Mouse (Mus musculus) T-helper 2 cell (primary cell): ENCODE measurements around the gene Klhl29.

ENCODE experiments used
- in situ Hi-C: fragments of 300-600 bp; cut with MboI, MseI; formaldehyde crosslinking; loops from one replicate; pipeline ENCODE4 v1.15.1; 2025; ENCODE audit warnings: high pct_unique_total_duplicates

Gene Klhl29

GRCm38 (mm10) chr12:5223595-5223994, 151.9 kb downstream of the Klhl29 start:
- in situ Hi-C loops: no loop called here

- in situ Hi-C loops: no loop called here
These were observed 152.9 kb downstream of the Klhl29 start for GRCm38 (mm10) chr12:5222439-5223202.

- in situ Hi-C loops: no loop called here
These were observed 155.4 kb downstream of the Klhl29 start for GRCm38 (mm10) chr12:5219913-5220575.

GRCm38 (mm10) chr12:5215836-5216747, 159.4 kb downstream of the Klhl29 start:
- in situ Hi-C loops: no loop called here

- in situ Hi-C loops: no loop called here
These were observed 161.2 kb downstream of the Klhl29 start for GRCm38 (mm10) chr12:5214266-5214665.

GRCm38 (mm10) chr12:5213339-5214104, 162.0 kb downstream of the Klhl29 start:
- in situ Hi-C loops: no loop called here

GRCm38 (mm10) chr12:5211884-5212283, 163.6 kb downstream of the Klhl29 start:
- in situ Hi-C loops: no loop called here

- in situ Hi-C loops: no loop called here
These were observed 164.7 kb downstream of the Klhl29 start for GRCm38 (mm10) chr12:5210786-5211185.

GRCm38 (mm10) chr12:5207941-5208905, 167.3 kb downstream of the Klhl29 start:
- in situ Hi-C loops: no loop called here

- in situ Hi-C loops: no loop called here
These were observed 168.3 kb downstream of the Klhl29 start for GRCm38 (mm10) chr12:5207172-5207571.

GRCm38 (mm10) chr12:5204071-5204840, 171.2 kb downstream of the Klhl29 start:
- in situ Hi-C loops: no loop called here

GRCm38 (mm10) chr12:5203385-5203784, 172.1 kb downstream of the Klhl29 start:
- in situ Hi-C loops: no loop called here

GRCm38 (mm10) chr12:5198254-5198653, 177.2 kb downstream of the Klhl29 start:
- in situ Hi-C loops: no loop called here

- in situ Hi-C loops: no loop called here
These were observed 181.3 kb downstream of the Klhl29 start for GRCm38 (mm10) chr12:5194176-5194575.

GRCm38 (mm10) chr12:5192380-5192718, 183.1 kb downstream of the Klhl29 start:
- in situ Hi-C loops: no loop called here

GRCm38 (mm10) chr12:5191628-5192379, 183.7 kb downstream of the Klhl29 start:
- in situ Hi-C loops: no loop called here

- in situ Hi-C loops: no loop called here
These were observed 184.3 kb downstream of the Klhl29 start for GRCm38 (mm10) chr12:5191206-5191605.

- in situ Hi-C loops: no loop called here
These were observed 185.9 kb downstream of the Klhl29 start for GRCm38 (mm10) chr12:5189446-5190150.
